Mouse (Mus musculus): Measurements from ENCODE around the gene Eftud2.

The Eftud2 gene

GRCm38 (mm10) chr11:102880585-102881313 lies at the start of gene Eftud2, which contains the start of gene Ccdc103:
Eftud2 (minus strand) TSS chr11:102880985.
Ccdc103 (plus strand) TSS chr11:102881204.
- DNase-seq (ENCODE audit: inconsistent age in 2 of 2, low spot score in 1 of 2): peak; percentile 93 to 99

DNA sequence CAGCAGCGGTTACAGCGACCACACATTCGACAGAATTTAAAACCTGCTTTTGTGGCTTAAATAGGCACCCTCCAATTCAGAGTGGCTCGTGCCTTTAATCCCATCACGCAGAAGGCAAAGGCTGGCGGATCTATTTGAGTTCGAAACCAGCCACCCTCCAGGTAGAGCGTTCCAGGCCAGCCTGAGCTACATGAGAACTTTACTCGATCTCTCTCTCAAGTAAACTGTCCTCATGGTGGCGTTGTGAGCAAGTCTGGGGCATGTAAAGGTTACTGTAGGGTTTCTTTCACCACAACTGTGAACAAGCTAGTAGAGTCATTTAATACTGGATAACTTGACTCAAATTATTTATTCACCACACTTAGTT lies 44.5 kb upstream of the Eftud2 start:
- no peak for DNase-seq (ENCODE audit: inconsistent age in 2 of 2, low spot score in 1 of 2)

DNA sequence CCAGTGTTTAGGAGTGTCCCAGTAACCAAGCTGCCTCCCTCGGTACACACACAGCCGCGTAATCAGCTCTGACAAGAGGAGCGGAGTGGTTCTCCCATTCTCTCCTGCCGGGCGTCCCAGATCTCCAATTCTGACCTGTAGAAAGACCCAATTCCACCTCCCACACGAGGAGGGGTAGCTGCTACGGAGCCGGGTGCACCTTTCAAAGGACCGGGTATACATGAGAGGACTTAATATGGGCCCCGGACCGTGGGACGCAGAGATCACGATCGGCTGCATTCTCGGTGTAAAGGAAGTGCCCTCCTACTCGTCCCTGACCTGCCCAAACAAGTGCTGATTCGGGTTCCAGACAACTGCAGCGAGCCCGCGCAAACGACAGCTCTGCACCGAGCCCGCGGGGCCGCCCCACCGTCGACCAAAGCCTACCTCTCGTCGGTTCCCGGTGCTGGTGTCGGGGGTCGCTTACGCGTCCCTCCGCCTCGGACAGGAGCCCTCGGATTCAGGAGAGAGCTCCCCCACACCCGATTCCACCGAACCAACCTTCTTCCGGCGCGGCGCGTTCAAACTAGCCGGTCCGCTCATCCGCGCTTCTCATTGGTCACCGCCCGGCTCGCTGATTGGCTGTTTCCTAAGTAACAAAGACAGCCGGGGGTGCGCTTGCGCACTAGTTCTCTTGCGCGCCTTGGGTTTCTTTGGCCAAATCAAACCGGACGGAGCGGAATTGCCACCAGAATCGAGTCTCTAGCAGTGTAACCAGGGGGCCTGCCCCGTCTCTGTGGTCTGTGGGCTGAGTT lies 44.0 kb upstream of the Eftud2 start, which contains the start of gene Kif18b:
TSS of gene Kif18b (minus strand) at position 568 of the 794 bp plus-strand sequence.
- peak; percentile 93 to 97 for DNase-seq (ENCODE audit: inconsistent age in 2 of 2, low spot score in 1 of 2)

- peak in 1 of 2 experiments; percentile 51 for DNase-seq (ENCODE audit: inconsistent age in 2 of 2, low spot score in 1 of 2)
Measured at GRCm38 (mm10) chr11:102921491-102921890, 40.7 kb upstream of the Eftud2 start.

DNA sequence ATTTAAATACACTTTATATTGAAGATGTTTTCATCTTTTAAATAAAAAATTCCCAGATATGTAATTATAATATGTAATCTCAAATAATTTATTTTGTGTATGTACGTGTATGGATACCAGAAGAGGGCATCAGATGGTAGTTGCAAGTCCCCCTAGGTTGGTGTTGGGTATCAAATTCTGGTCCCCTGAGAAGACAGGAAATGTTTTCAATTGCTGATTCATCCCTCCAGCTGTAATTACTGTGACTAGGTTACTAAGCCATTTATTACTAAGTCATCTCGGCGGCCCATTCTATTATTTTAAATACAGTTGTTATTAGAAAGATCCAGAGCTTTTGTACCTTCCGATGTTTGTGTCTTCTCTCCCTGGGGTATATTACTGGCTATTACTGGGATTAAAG lies 37.3 kb upstream of the Eftud2 start:
- DNase-seq (ENCODE audit: inconsistent age in 2 of 2, low spot score in 1 of 2): no peak

DNA sequence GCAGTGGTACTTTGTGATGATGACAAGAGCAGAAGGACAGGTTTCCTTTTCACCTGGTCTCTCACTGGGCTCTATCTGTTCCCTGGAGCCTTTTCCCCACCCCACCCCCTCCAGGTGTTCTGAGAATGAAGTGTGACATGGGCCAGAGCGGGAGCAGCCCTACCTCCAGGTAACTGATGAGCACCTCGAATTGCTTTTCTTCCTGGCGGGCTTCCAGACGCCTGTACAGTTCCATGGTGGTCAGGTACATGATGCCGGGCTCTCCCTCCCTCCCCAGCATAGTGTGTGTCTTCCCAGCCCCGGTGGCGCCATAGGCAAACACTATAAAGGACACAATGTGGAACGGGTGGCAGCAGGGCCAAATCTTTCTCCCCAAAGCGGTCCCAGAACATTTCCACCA lies 34.6 kb upstream of the Eftud2 start:
- no peak for DNase-seq (ENCODE audit: inconsistent age in 2 of 2, low spot score in 1 of 2)

DNA sequence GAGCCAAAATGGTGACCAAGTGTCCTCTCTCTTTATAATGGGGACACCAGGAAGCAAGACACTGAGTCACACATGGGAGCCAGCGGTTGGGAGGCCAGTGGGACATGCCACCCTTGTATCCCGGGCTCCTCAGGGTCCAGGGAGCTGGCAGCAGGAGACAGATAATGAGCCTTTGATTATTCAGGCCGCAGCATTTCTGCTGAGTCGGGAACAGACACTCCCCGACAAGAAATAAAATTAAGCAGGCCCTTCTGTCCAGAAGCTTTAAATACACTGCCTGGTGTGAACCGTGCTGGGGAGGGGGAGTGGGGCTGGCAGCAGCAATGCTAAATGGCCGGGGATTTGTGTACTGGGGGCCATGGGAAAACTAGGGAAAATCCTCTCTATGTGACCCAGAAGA lies 30.6 kb upstream of the Eftud2 start:
- DNase-seq (ENCODE audit: inconsistent age in 2 of 2, low spot score in 1 of 2): no peak

DNA sequence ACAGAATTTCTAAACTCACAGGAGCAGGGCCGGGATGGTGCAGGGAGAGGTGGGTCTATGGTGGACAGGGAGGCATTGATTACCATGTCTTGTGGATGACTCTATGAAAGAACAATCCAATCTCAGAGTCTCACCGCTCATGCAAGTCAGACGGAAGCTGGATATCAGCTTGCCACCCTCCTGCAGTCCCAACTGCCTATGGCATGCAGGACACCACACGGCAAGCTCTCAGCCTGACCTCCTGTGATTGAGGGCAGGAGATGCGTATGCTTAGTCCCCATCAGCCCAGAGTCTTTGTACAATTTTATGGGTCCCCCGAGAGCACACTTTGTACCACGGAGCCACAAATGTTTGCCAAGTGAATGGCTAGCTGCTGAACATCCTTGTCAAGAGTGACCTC lies 22.9 kb upstream of the Eftud2 start:
- no peak for DNase-seq (ENCODE audit: inconsistent age in 2 of 2, low spot score in 1 of 2)

DNA sequence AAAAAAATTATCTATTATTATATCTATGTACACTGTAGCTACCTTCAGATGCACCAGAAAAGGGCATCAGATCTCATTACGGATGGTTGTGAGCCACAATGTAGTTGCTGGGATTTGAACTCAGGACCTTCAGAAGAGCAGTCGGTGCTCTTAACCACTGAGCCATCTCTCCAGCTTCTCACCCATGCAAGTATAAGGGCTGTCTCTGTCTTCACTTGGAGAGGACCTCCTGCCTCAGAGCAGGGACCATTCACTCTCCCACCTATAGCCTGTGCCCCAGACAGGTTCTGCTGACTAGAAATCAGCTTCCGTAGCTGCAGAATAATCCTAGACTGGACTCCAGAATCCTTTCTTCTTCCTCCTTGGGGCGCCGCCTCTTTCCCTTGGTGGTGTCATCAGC lies 21.3 kb upstream of the Eftud2 start:
- no peak for DNase-seq (ENCODE audit: inconsistent age in 2 of 2, low spot score in 1 of 2)

DNA sequence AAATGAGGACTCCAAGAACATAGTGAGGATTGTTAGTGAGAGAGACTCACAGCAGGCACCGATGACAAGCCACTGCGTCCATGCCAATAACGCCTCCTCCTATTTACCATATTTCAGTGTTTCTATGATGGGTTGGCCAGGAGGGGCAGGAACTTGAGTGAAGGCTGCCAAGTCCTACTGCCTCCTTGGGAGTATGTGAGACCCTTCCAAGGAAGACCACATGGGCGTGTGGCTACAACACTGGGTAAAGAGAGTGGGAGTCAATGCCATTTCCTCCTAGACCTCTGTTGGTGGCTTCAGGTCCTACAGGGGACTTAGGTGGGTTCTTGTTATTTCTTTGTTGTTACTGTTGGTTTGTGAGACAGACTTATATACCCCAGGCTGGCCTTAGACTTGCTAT lies 20.4 kb upstream of the Eftud2 start:
- no peak for DNase-seq (ENCODE audit: inconsistent age in 2 of 2, low spot score in 1 of 2)

GRCm38 (mm10) chr11:102900763-102901162 lies 20.0 kb upstream of the Eftud2 start, which contains the start of gene Gfap:
Gfap (minus strand) TSS chr11:102900912.
- peak; percentile 77 to 92 for DNase-seq (ENCODE audit: inconsistent age in 2 of 2, low spot score in 1 of 2)

DNA sequence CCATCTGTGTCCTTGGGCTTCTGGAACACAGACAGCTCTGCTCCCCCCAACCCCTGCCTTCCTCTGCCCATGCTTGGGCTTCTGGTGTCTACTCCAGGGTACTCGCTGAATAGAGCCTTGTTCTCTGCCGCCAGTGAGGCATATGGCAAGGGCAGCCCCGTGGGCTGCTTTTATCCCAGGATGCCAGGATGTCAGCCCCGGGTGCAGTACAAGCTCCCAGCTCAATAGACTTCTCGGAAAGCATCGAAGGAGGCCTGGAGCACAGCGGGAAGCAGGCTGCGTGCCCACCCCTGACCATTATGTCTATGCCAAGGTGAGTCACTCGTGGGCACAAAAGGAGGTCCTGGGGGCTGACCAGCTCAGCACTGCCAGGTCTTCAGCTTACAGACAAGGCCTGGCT lies 17.6 kb upstream of the Eftud2 start:
- DNase-seq (ENCODE audit: inconsistent age in 2 of 2, low spot score in 1 of 2): no peak

GRCm38 (mm10) chr11:102896641-102897040 lies 15.9 kb upstream of the Eftud2 start:
- no peak for DNase-seq (ENCODE audit: inconsistent age in 2 of 2, low spot score in 1 of 2)

DNA sequence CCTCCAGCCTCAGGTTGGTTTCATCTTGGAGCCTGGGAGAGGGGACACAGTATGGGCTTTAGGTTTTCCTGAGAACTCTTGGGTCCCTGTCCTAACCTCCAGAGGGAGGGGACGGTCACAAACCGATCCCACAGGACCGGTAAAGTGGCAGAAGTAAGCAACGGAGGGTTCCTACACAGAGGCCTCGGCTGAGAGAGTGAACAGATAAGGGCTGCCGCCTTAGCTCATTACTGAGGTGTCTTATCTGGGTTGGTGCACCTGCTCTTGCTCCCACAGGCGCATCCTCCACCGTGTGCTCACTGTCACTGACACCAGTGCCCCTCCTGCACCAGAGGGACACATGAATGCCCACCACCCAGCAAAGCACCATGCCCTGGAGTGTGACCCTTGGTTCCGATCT lies 15.0 kb upstream of the Eftud2 start:
- no peak for DNase-seq (ENCODE audit: inconsistent age in 2 of 2, low spot score in 1 of 2)

GRCm38 (mm10) chr11:102894716-102895115 lies 13.9 kb upstream of the Eftud2 start:
- peak in 1 of 2 experiments; percentile 38 for DNase-seq (ENCODE audit: inconsistent age in 2 of 2, low spot score in 1 of 2)

GRCm38 (mm10) chr11:102893015-102893651 lies 12.3 kb upstream of the Eftud2 start:
- peak; percentile 79 to 88 for DNase-seq (ENCODE audit: inconsistent age in 2 of 2, low spot score in 1 of 2)

DNA sequence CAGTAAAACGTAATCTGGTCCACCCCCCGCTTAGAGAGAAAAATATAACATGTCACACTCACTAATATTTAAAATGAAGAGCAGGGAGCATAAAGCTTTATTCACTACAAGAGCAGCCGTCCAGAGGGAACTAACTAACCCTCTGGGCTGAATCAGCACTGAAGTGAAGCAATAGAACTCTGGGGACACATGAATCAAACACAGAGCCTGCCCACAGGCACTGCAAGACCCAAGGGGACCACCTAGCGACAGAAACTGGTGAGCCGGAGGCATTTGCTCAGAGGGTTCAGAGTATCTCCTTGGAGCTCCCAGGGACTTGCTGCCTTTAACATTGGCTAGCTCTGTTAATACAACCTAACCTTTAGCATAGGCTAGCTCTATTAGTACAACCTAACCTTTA lies 9.3 kb upstream of the Eftud2 start:
- no peak for DNase-seq (ENCODE audit: inconsistent age in 2 of 2, low spot score in 1 of 2)

DNA sequence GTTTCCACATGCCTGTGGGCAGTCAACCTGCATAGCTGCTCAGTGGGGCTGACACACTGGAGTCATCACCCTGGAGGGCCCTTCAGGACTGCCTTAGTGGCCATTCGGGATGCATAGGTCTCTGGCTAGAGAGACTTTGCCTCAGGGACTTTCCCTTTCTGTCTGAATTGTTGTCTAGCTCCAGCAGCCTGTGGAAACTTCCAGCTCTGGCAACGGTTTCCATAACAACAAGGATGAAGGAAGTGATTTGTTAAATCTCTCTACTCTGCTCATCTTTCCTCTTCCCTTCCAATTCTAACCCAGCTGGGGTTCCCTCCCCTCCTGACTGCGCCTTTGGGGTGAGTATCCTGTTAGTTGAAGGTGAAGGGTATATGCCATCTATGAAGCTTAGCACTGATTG lies 7.3 kb upstream of the Eftud2 start:
- DNase-seq (ENCODE audit: inconsistent age in 2 of 2, low spot score in 1 of 2): no peak

DNA sequence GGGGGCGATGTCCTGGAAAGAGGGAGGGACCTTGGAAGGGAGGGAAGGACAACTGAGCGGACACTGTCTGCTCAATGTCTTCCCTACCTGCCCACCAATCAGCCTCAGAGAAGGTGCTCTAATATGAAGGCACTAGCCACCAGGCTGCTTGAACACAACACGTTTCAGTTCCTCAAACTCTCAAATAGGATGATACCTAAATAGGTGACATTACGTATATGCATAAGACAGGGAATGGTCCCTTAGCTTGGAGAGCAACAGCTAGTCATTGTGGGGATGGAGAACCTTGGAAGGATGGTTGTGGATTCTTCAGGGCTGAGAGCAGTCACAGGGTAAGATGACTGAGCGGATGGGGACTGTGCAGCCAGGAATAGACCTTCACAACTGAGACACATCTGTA lies 6.6 kb upstream of the Eftud2 start:
- DNase-seq (ENCODE audit: inconsistent age in 2 of 2, low spot score in 1 of 2): no peak

GRCm38 (mm10) chr11:102884616-102885219 lies 3.9 kb upstream of the Eftud2 start, which contains the start of gene Fam187a:
Fam187a (plus strand) TSS chr11:102885169.
- DNase-seq (ENCODE audit: inconsistent age in 2 of 2, low spot score in 1 of 2): no peak

All from adrenal gland, adult (tissue).